12 mouse cellular contexts compared by ENCODE assay signal in genomic region chr11:120722761-120723382, GRCm38 (mm10). TPM values are rescaled to one million over a fixed set of nuclear protein-coding genes. Genes with fewer than 3 reads are reported as not detected.
DNase-seq lines count a peak whose midpoint lies in the region; ATAC-seq and TF ChIP-seq lines count a peak whose summit lies in the region.
"Had no signal": no experiment of that assay in that cellular context is flagged by ENCODE, and none has a peak within 500 bp of the region (broad histone marks: within the 10 kb centered on the region; RNA-seq: fewer than 3 reads in every experiment).

No protein-coding gene starts in this region.

- H3K4me2 ChIP-seq in liver, embryonic 11.5 days: peak overlapping the region; percentile 99; the same call in 1 of the 2 replicates
- no peak overlapping the region for H3K4me2 ChIP-seq in liver, embryonic 12.5 days
- peak overlapping the region; percentile 97 for H3K4me2 ChIP-seq in embryonic facial prominence, embryonic 15.5 days (replicated peaks)

- peaks cover 21% of the 10 kb centered on the region for H3K4me1 ChIP-seq in liver, embryonic 11.5 days (replicated peaks; ENCODE audit: control insufficient read depth, insufficient read depth, low read length)
- peaks cover 34% of the 10 kb centered on the region for H3K4me1 ChIP-seq in liver, embryonic 12.5 days
- H3K4me1 ChIP-seq in embryonic facial prominence, embryonic 15.5 days: peaks cover 32% of the 10 kb centered on the region
- peaks cover 11% of the 10 kb centered on the region; the same call in 1 of the 2 replicates for H3K4me1 ChIP-seq in kidney, adult 2 months (ENCODE audit: control insufficient read depth, insufficient read depth, low read length)

- H3K4me3 ChIP-seq in liver, embryonic 11.5 days (ENCODE audit: low read depth, low read length): no peak overlapping the region
- no peak overlapping the region for H3K4me3 ChIP-seq in liver, embryonic 12.5 days
- peak overlapping the region; percentile 67; the same call in 1 of the 2 replicates for H3K4me3 ChIP-seq in embryonic facial prominence, embryonic 15.5 days (replicated peaks)
- no peak overlapping the region for H3K4me3 ChIP-seq in kidney, adult 2 months (ENCODE audit: insufficient read depth, low read depth, low read length)

- H3K27ac ChIP-seq in liver, embryonic 11.5 days (ENCODE audit: low read depth, low read length): no peak overlapping the region
- no peak overlapping the region for H3K27ac ChIP-seq in liver, embryonic 12.5 days
- H3K27ac ChIP-seq in embryonic facial prominence, embryonic 15.5 days (replicated peaks): no peak overlapping the region
- no peak overlapping the region for H3K27ac ChIP-seq in kidney, adult 2 months (ENCODE audit: insufficient read depth, low read depth, low read length)
- H3K27ac ChIP-seq: embryonic facial prominence, embryonic 12.5 days had no signal

- 85% methylated on average over 11 of the region's 11 CpGs for WGBS in liver, embryonic 11.5 days
- WGBS in liver, embryonic 12.5 days (ENCODE audit: insufficient replicate concordance): 78% methylated on average over 11 of the region's 11 CpGs
- 86% methylated on average over 11 of the region's 11 CpGs for WGBS in embryonic facial prominence, embryonic 15.5 days
- 67% methylated on average over 11 of the region's 11 CpGs for WGBS in kidney, adult 2 months

- DNase-seq in liver, embryonic 11.5 days (ENCODE audit: low spot score): no peak
- peak; percentile 81 for DNase-seq in kidney, adult 2 months
- DNase-seq in lung, postnatal 36 days: peak; percentile 44
- no peak for DNase-seq in left cerebral cortex, postnatal 4 days
- no peak for DNase-seq in gastrocnemius, adult 8-10 months (ENCODE audit: low spot score in 2 of 2)
- DNase-seq: cerebellum, adult 11 months had no signal

- H3K9me3 ChIP-seq in liver, embryonic 11.5 days (ENCODE audit: control insufficient read depth, low read length): no peaks in the 10 kb centered on the region
- H3K9me3 ChIP-seq in liver, embryonic 12.5 days (replicated peaks): no peaks in the 10 kb centered on the region
- no peaks in the 10 kb centered on the region for H3K9me3 ChIP-seq in embryonic facial prominence, embryonic 15.5 days (replicated peaks)
- H3K9me3 ChIP-seq: embryonic facial prominence, embryonic 12.5 days; heart, embryonic 12.5 days had no signal

- no peak overlapping the region for H3K9ac ChIP-seq in liver, embryonic 11.5 days (ENCODE audit: low read depth, low read length)
- H3K9ac ChIP-seq in liver, embryonic 12.5 days: no peak overlapping the region
- no peak overlapping the region for H3K9ac ChIP-seq in embryonic facial prominence, embryonic 15.5 days

- intact Hi-C loops in left cerebral cortex, postnatal 4 days (cut with DNase I): no loop called here

- peak; percentile 28 for TF ChIP-seq POLR2A in kidney, adult 2 months (IDR thresholded peaks at IDR 0.05; ENCODE audit: low read depth, low read length)

- TF ChIP-seq CTCF in kidney, adult 2 months (conservative IDR thresholded peaks at IDR 0.05; ENCODE audit: insufficient read depth, insufficient read length, low read depth, low read length): no peak

- ATAC-seq in liver, embryonic 11.5 days (replicated peaks; ENCODE audit: low FRiP score): no peak
- no peak for ATAC-seq in liver, embryonic 12.5 days
- ATAC-seq in embryonic facial prominence, embryonic 15.5 days (ENCODE audit: insufficient number of reproducible peaks, low FRiP score, low TSS enrichment, low read depth): no peak
- no peak for ATAC-seq in erythroid progenitor cell, adult 5-6 weeks (replicated peaks; ENCODE audit: low FRiP score, poor library complexity, severe bottlenecking)
- ATAC-seq: activated CD4-positive, CD25-positive, alpha-beta regulatory T cell, adult 4 months had no signal

- peaks cover 5% of the 10 kb centered on the region for H3K36me3 ChIP-seq in liver, embryonic 11.5 days (ENCODE audit: control insufficient read depth, insufficient read depth, low read length)
- peaks cover 27% of the 10 kb centered on the region for H3K36me3 ChIP-seq in liver, embryonic 12.5 days
- peaks cover 16% of the 10 kb centered on the region for H3K36me3 ChIP-seq in embryonic facial prominence, embryonic 15.5 days
- H3K36me3 ChIP-seq in kidney, adult 2 months (ENCODE audit: control insufficient read depth, insufficient read depth, low read length): peaks cover 2% of the 10 kb centered on the region; the same call in 1 of the 2 replicates

- H3K27me3 ChIP-seq in liver, embryonic 11.5 days (replicated peaks; ENCODE audit: control insufficient read depth, insufficient read depth, low read length): peaks cover 26% of the 10 kb centered on the region
- H3K27me3 ChIP-seq in liver, embryonic 12.5 days (replicated peaks): peaks cover 55% of the 10 kb centered on the region
- no peaks in the 10 kb centered on the region for H3K27me3 ChIP-seq in embryonic facial prominence, embryonic 15.5 days
- H3K27me3 ChIP-seq in kidney, adult 2 months (replicated peaks; ENCODE audit: control insufficient read depth, insufficient read depth, low read length): no peaks in the 10 kb centered on the region

RNA-seq across cellular contexts. Expression of gene Rac3, which starts 1.6 kb away (rescaled TPM):
- 1.2 and 1.8 TPM in 2 replicates for polyA plus RNA-seq in liver, embryonic 11.5 days (2014; fragmentation: Nextera tagmentation; extraction: Ambion mirVana)
- 2.8 and 3.1 TPM in 2 replicates for polyA plus RNA-seq in liver, embryonic 12.5 days (2016; fragmentation: Nextera tagmentation; extraction: Ambion mirVana)
- polyA plus RNA-seq in embryonic facial prominence, embryonic 15.5 days (2015; fragmentation: Nextera tagmentation; extraction: Ambion mirVana): 64.5 and 75.4 TPM in 2 replicates
- 14.5 and 17.0 TPM in 2 replicates for polyA plus RNA-seq in kidney, adult 2 months (2012; rRNA removed)
- 100 to 1,000 TPM; 505 to 551 TPM for total RNA-seq in left cerebral cortex, postnatal 4 days (2021)
- not detected in 2 replicates for total RNA-seq in erythroid progenitor cell, adult 5-6 weeks (2015; ENCODE audit: low replicate concordance)
- 1.3 and 3.5 TPM in 2 replicates for total RNA-seq in erythroid progenitor cell, adult 5-6 weeks (2017; ENCODE audit: low replicate concordance)
- 1 to 10 TPM in 2 of 4 experiments, under 1 TPM in 2; 0.75 to 1.2 (median 0.89) TPM for total RNA-seq in gastrocnemius, adult 8-10 months (2022)
- polyA plus RNA-seq: activated CD4-positive, CD25-positive, alpha-beta regulatory T cell, adult 4 months had no signal

RNA-seq across cellular contexts. Expression of gene Dcxr, which starts 4.2 kb away (rescaled TPM):
- polyA plus RNA-seq in liver, embryonic 11.5 days (2014; fragmentation: Nextera tagmentation; extraction: Ambion mirVana): 12.9 and 13.2 TPM in 2 replicates
- 8.4 and 10.0 TPM in 2 replicates for polyA plus RNA-seq in liver, embryonic 12.5 days (2016; fragmentation: Nextera tagmentation; extraction: Ambion mirVana)
- polyA plus RNA-seq in embryonic facial prominence, embryonic 15.5 days (2015; fragmentation: Nextera tagmentation; extraction: Ambion mirVana): 35.9 and 36.6 TPM in 2 replicates
- polyA plus RNA-seq in kidney, adult 2 months (2012; rRNA removed): 910 and 990 TPM in 2 replicates
- total RNA-seq in left cerebral cortex, postnatal 4 days (2021): 1 to 10 TPM; 2.5 to 3.2 TPM
- total RNA-seq in erythroid progenitor cell, adult 5-6 weeks (2015; ENCODE audit: low replicate concordance): 3.6 TPM in 1 of 2 replicates, not detected in the other
- total RNA-seq in erythroid progenitor cell, adult 5-6 weeks (2017; ENCODE audit: low replicate concordance): 7.2 TPM in 1 of 2 replicates, not detected in the other
- 1 to 10 TPM; 7.9 to 9.8 (median 8.7) TPM for total RNA-seq in gastrocnemius, adult 8-10 months (2022)

RNA-seq across cellular contexts. Expression of gene Cbr2, which starts 9.0 kb away (rescaled TPM):
- 0.22 and 0.32 TPM in 2 replicates for polyA plus RNA-seq in liver, embryonic 11.5 days (2014; fragmentation: Nextera tagmentation; extraction: Ambion mirVana)
- polyA plus RNA-seq in liver, embryonic 12.5 days (2016; fragmentation: Nextera tagmentation; extraction: Ambion mirVana): 0.13 TPM in 1 of 2 replicates, not detected in the other
- polyA plus RNA-seq in embryonic facial prominence, embryonic 15.5 days (2015; fragmentation: Nextera tagmentation; extraction: Ambion mirVana): 193 and 315 TPM in 2 replicates
- polyA plus RNA-seq in kidney, adult 2 months (2012; rRNA removed): 31.3 and 45.3 TPM in 2 replicates
- 1 to 10 TPM; 2.9 to 3.0 TPM for total RNA-seq in left cerebral cortex, postnatal 4 days (2021)
- total RNA-seq in erythroid progenitor cell, adult 5-6 weeks (2015; ENCODE audit: low replicate concordance): 21.8 and 23.4 TPM in 2 replicates
- not detected in 2 replicates for total RNA-seq in erythroid progenitor cell, adult 5-6 weeks (2017; ENCODE audit: low replicate concordance)
- total RNA-seq in gastrocnemius, adult 8-10 months (2022): 10 to 100 TPM in 2 of 4 experiments, 1 to 10 TPM in 2; 6.1 to 30.8 (median 10.4) TPM
- polyA plus RNA-seq: activated CD4-positive, CD25-positive, alpha-beta regulatory T cell, adult 4 months had no signal

RNA-seq across cellular contexts. Expression of gene Lrrc45, which starts 9.1 kb away (rescaled TPM):
- 34.2 and 38.3 TPM in 2 replicates for polyA plus RNA-seq in liver, embryonic 11.5 days (2014; fragmentation: Nextera tagmentation; extraction: Ambion mirVana)
- 23.3 and 23.6 TPM in 2 replicates for polyA plus RNA-seq in liver, embryonic 12.5 days (2016; fragmentation: Nextera tagmentation; extraction: Ambion mirVana)
- 69.7 and 82.2 TPM in 2 replicates for polyA plus RNA-seq in embryonic facial prominence, embryonic 15.5 days (2015; fragmentation: Nextera tagmentation; extraction: Ambion mirVana)
- polyA plus RNA-seq in kidney, adult 2 months (2012; rRNA removed): 17.5 and 19.5 TPM in 2 replicates
- 10 to 100 TPM; 76.4 to 78.9 TPM for total RNA-seq in left cerebral cortex, postnatal 4 days (2021)
- 3.4 and 6.1 TPM in 2 replicates for total RNA-seq in erythroid progenitor cell, adult 5-6 weeks (2015; ENCODE audit: low replicate concordance)
- 12.3 and 12.9 TPM in 2 replicates for total RNA-seq in erythroid progenitor cell, adult 5-6 weeks (2017; ENCODE audit: low replicate concordance)
- 1 to 10 TPM; 1.8 to 4.4 (median 2.9) TPM for total RNA-seq in gastrocnemius, adult 8-10 months (2022)

RNA-seq across cellular contexts. Expression of gene Cenpx, which starts 9.3 kb away (rescaled TPM):
- polyA plus RNA-seq in liver, embryonic 11.5 days (2014; fragmentation: Nextera tagmentation; extraction: Ambion mirVana): 178 and 192 TPM in 2 replicates
- polyA plus RNA-seq in liver, embryonic 12.5 days (2016; fragmentation: Nextera tagmentation; extraction: Ambion mirVana): 130 and 137 TPM in 2 replicates
- 145 and 157 TPM in 2 replicates for polyA plus RNA-seq in embryonic facial prominence, embryonic 15.5 days (2015; fragmentation: Nextera tagmentation; extraction: Ambion mirVana)
- 157 and 166 TPM in 2 replicates for polyA plus RNA-seq in kidney, adult 2 months (2012; rRNA removed)
- total RNA-seq in left cerebral cortex, postnatal 4 days (2021): 10 to 100 TPM; 31.2 to 35.1 TPM
- total RNA-seq in erythroid progenitor cell, adult 5-6 weeks (2015; ENCODE audit: low replicate concordance): 7.1 and 35.3 TPM in 2 replicates
- 15.0 and 21.2 TPM in 2 replicates for total RNA-seq in erythroid progenitor cell, adult 5-6 weeks (2017; ENCODE audit: low replicate concordance)
- 10 to 100 TPM; 26.1 to 31.0 (median 27.3) TPM for total RNA-seq in gastrocnemius, adult 8-10 months (2022)

Comparison
In these comparisons a context has a peak if more than half of its experiments do, and no peak if none do; other contexts are left out.
1. DNase-seq: peak in kidney, adult 2 months (single experiment) and lung, postnatal 36 days (single experiment); none in liver, embryonic 11.5 days (single experiment), left cerebral cortex, postnatal 4 days (single experiment) and gastrocnemius, adult 8-10 months (0 of 2).
2. RNA of gene Dcxr, which starts 4.2 kb away (polyA plus RNA-seq): 910 to 990 TPM in kidney, adult 2 months; 35.9 to 36.6 TPM in embryonic facial prominence, embryonic 15.5 days, 12.9 to 13.2 TPM in liver, embryonic 11.5 days and 8.4 to 10.0 TPM in liver, embryonic 12.5 days; every median in the first group is over 10 times any median in the second.
3. RNA of gene Cbr2, which starts 9.0 kb away (polyA plus RNA-seq): 193 to 315 TPM in embryonic facial prominence, embryonic 15.5 days and 31.3 to 45.3 TPM in kidney, adult 2 months; 0.22 to 0.32 TPM in liver, embryonic 11.5 days and 0.13 TPM in liver, embryonic 12.5 days; every median in the first group is over 10 times any median in the second.